Mouse (Mus musculus) neural tube, embryonic 11.5 days (tissue): ENCODE results near the gene Smarca4. TPM values are rescaled to one million over a fixed set of nuclear protein-coding genes. Genes with fewer than 3 reads are reported as not detected.

ENCODE experiments used
- ATAC-seq: fragments of 200-750 bp; cut with Nextera tagmentation; 2 replicates; pipeline ENCODE4 v1.8.0; 2017; ENCODE audit warnings: moderate number of reproducible peaks, mild to moderate bottlenecking, moderate TSS enrichment, moderate library complexity; ENCODE audit not compliant: insufficient read depth, low FRiP score, low TSS enrichment
- DNase-seq: peaks from one replicate; pipeline ENCODE4 v3.0.0-alpha.2; 2015; ENCODE audit warnings: low spot score
- H3K27ac ChIP-seq: fragments of 300-500 bp; sonication (generic); 2 replicates; pipeline ENCODE4 v1.5.1; 2014; ENCODE audit warnings: low read depth, mild to moderate bottlenecking, low read length
- H3K27me3 ChIP-seq: fragments of 300-500 bp; sonication (generic); 2 replicates; pipeline ENCODE4 v1.6.1; 2014; ENCODE audit warnings: mild to moderate bottlenecking, low read length, mixed read lengths; ENCODE audit not compliant: control insufficient read depth, insufficient read depth
- H3K36me3 ChIP-seq: fragments of 300-500 bp; sonication (generic); 2 replicates; pipeline ENCODE4 v1.6.1; 2014; ENCODE audit warnings: mild to moderate bottlenecking, low read length, moderate library complexity, mixed read lengths; ENCODE audit not compliant: control insufficient read depth, insufficient read depth
- H3K4me1 ChIP-seq: fragments of 300-500 bp; sonication (generic); 2 replicates; pipeline ENCODE4 v1.6.1; 2014; ENCODE audit warnings: low read length, mixed read lengths; ENCODE audit not compliant: control insufficient read depth, insufficient read depth
- H3K4me2 ChIP-seq: fragments of 300-500 bp; sonication (generic); 2 replicates; pipeline ENCODE4 v1.6.1; 2014; ENCODE audit warnings: low read depth, mild to moderate bottlenecking, moderate library complexity
- H3K4me3 ChIP-seq: fragments of 300-500 bp; sonication (generic); 2 replicates; pipeline ENCODE4 v1.5.1; 2014; ENCODE audit warnings: low read depth, low read length
- H3K9ac ChIP-seq: fragments of 300-500 bp; sonication (generic); 2 replicates; pipeline ENCODE4 v1.6.1; 2014; ENCODE audit warnings: mild to moderate bottlenecking, low read length
- H3K9me3 ChIP-seq: fragments of 300-500 bp; sonication (generic); 2 replicates; pipeline ENCODE4 v1.6.1; 2016; ENCODE audit warnings: low read length; ENCODE audit not compliant: control insufficient read depth
- WGBS: fragments of 180-500 bp; shearing (Covaris S2); extraction: QIAGEN DNeasy Blood & Tissue Kit; methylation state at CpG from one replicate; pipeline ENCODE4 v1.1.7; 2014; 5-methylcytosine and 5-hydroxymethylcytosine counted together
- microRNA counts: library from miRNA; unstranded; fragments of <30 nt; microRNA quantifications from one replicate; lab custom pipeline; 2015
- microRNA-seq: library from miRNA; unstranded; fragments of <30 nt; microRNA quantifications from one replicate; pipeline ENCODE4, GENCODE M21; 2016
- polyA plus RNA-seq: library from polyadenylated mRNA; unstranded; fragments of >200 nt; fragmentation: Nextera tagmentation; extraction: Ambion mirVana; gene quantifications from 2 replicates; pipeline ENCODE4 v1.2.1, GENCODE M21; 2014

Smarca4 gene
- polyA plus RNA-seq, 1 experiment from 2014 or later, result 175 TPM

- no peak for ATAC-seq
Measured at GRCm38 (mm10) chr9:21750370-21750769, 134.4 kb downstream of the Smarca4 start.

GRCm38 (mm10) chr9:21751347-21751746 is 135.4 kb downstream of the Smarca4 start:
- no peaks in the 10 kb centered on the region for H3K27me3 ChIP-seq
- H3K4me2 ChIP-seq, result no peak overlapping the region
- H3K36me3 ChIP-seq, result peaks cover 16% of the 10 kb centered on the region
- H3K4me1 ChIP-seq, result no peaks in the 10 kb centered on the region
- H3K27ac ChIP-seq, result no peak overlapping the region
- ATAC-seq, result no peak
- DNase-seq, result no peak
- no peak overlapping the region for H3K9ac ChIP-seq
- no peaks in the 10 kb centered on the region for H3K9me3 ChIP-seq
- no peak overlapping the region for H3K4me3 ChIP-seq
- 73% methylated on average over 6 of the region's 6 CpGs for WGBS

More at GRCm38 (mm10) chr9:21750370-21750769, 134.4 kb downstream of the Smarca4 start:
- WGBS, result 68% methylated on average over 3 of the region's 3 CpGs
- Histone ChIP-seq H3K4me3 (no peak overlapping the region), H3K4me2 (no peak overlapping the region), H3K9me3 (no peaks in the 10 kb centered on the region), H3K27me3 (no peaks in the 10 kb centered on the region), H3K36me3 (peaks cover 21% of the 10 kb centered on the region), H3K4me1 (no peaks in the 10 kb centered on the region), H3K27ac (no peak overlapping the region), H3K9ac (no peak overlapping the region)
- no peak for DNase-seq

GRCm38 (mm10) chr9:21752252-21752792 is 136.4 kb downstream of the Smarca4 start:
- Histone ChIP-seq H3K9me3 (no peaks in the 10 kb centered on the region), H3K27me3 (no peaks in the 10 kb centered on the region), H3K27ac (no peak overlapping the region), H3K4me1 (no peaks in the 10 kb centered on the region), H3K4me3 (no peak overlapping the region), H3K4me2 (no peak overlapping the region), H3K36me3 (peaks cover 14% of the 10 kb centered on the region), H3K9ac (no peak overlapping the region)
- ATAC-seq (no peak), DNase-seq (no peak)
- 69% methylated on average over 10 of the region's 10 CpGs for WGBS

MicroRNAs within 50 kb of the gene (microRNA counts, 519-probe panel; counts per million panel counts)
- microRNA mmu-miR-1946b (lab: Ali Mortazavi, UCI), result 171 counts per million, percentile 57 among the panel's probes with 10 or more counts

Small RNA genes lying within 50 kb of the gene (microRNA-seq; reads per million reads assigned to microRNA genes)
- not detected for gene Mir1946b

Other genes with a start within 250 kb of the Smarca4 start
- gene Ilf3, start 248.3 kb upstream of the Smarca4 start, polyA plus RNA-seq, result 270 and 288 TPM in 2 replicates
- gene Qtrt1, start 204.3 kb upstream of the Smarca4 start, polyA plus RNA-seq, result 47.8 and 51.8 TPM in 2 replicates
- gene Dnm2, start 191.3 kb upstream of the Smarca4 start, polyA plus RNA-seq, result 66.3 and 69.7 TPM in 2 replicates
- 69.8 and 77.0 TPM in 2 replicates for gene Tmed1, start 105.9 kb upstream of the Smarca4 start, polyA plus RNA-seq
- gene AB124611, start 90.0 kb upstream of the Smarca4 start, polyA plus RNA-seq, result 1.8 and 2.7 TPM in 2 replicates
- 81.4 and 84.6 TPM in 2 replicates for gene Carm1, start 69.3 kb upstream of the Smarca4 start, polyA plus RNA-seq
- 59.8 and 63.8 TPM in 2 replicates for gene Timm29, start 23.4 kb upstream of the Smarca4 start, polyA plus RNA-seq
- gene Yipf2, start 23.3 kb upstream of the Smarca4 start, polyA plus RNA-seq, result 13.8 and 17.5 TPM in 2 replicates
- gene Ldlr, start 107.3 kb downstream of the Smarca4 start, polyA plus RNA-seq, result 18.7 and 22.5 TPM in 2 replicates
- 116 and 117 TPM in 2 replicates for gene Spc24, start 144.1 kb downstream of the Smarca4 start, polyA plus RNA-seq
- gene Kank2, start 182.6 kb downstream of the Smarca4 start, polyA plus RNA-seq, result 3.7 and 4.5 TPM in 2 replicates
- not detected in 2 replicates for gene Angptl8, start 219.3 kb downstream of the Smarca4 start, polyA plus RNA-seq
- 24.7 and 25.4 TPM in 2 replicates for gene Dock6, start 236.5 kb downstream of the Smarca4 start, polyA plus RNA-seq